Mouse (Mus musculus) stomach, embryonic 14.5 days (tissue): ENCODE data around the gene Ddb2. TPM values are rescaled to one million over a fixed set of nuclear protein-coding genes. Genes with fewer than 3 reads are reported as not detected.

Experiments
- ATAC-seq: fragments of 200-750 bp; cut with Nextera tagmentation; 2 replicates; pipeline ENCODE4 v1.8.0; 2017; ENCODE audit warnings: low read depth, moderate TSS enrichment; ENCODE audit not compliant: insufficient number of reproducible peaks, insufficient read depth, low FRiP score
- H3K27ac ChIP-seq: fragments of 300-500 bp; sonication (generic); 2 replicates; pipeline ENCODE4 v1.5.1; 2014; ENCODE audit warnings: mild to moderate bottlenecking, low read length, moderate library complexity, mixed read lengths
- H3K27me3 ChIP-seq: fragments of 300-500 bp; sonication (generic); 2 replicates; pipeline ENCODE4 v1.6.1; 2014; ENCODE audit warnings: low read length, control low read depth, mixed read lengths; ENCODE audit not compliant: control insufficient read depth, insufficient read depth
- H3K36me3 ChIP-seq: fragments of 300-500 bp; sonication (generic); 2 replicates; pipeline ENCODE4 v1.6.1; 2014; ENCODE audit warnings: mild to moderate bottlenecking, control low read depth, low read length, moderate library complexity, mixed read lengths; ENCODE audit not compliant: control insufficient read depth, insufficient read depth
- H3K4me1 ChIP-seq: fragments of 300-500 bp; sonication (generic); 2 replicates; pipeline ENCODE4 v1.6.1; 2014; ENCODE audit warnings: low read length, control low read depth, mixed read lengths; ENCODE audit not compliant: control insufficient read depth, insufficient read depth
- H3K4me2 ChIP-seq: fragments of 300-500 bp; sonication (generic); replicated peaks from 2 replicates; pipeline ENCODE4 v1.6.1; 2014; ENCODE audit warnings: low read depth, low read length, control low read depth
- H3K4me3 ChIP-seq: fragments of 300-500 bp; sonication (generic); 2 replicates; pipeline ENCODE4 v1.5.1; 2014; ENCODE audit warnings: low read depth, low read length, control low read depth
- H3K9ac ChIP-seq: fragments of 300-500 bp; sonication (generic); replicated peaks from 2 replicates; pipeline ENCODE4 v1.6.1; 2014; ENCODE audit warnings: low read depth, mild to moderate bottlenecking, control low read depth, low read length, moderate library complexity, mixed read lengths
- H3K9me3 ChIP-seq: fragments of 300-500 bp; sonication (generic); 2 replicates; pipeline ENCODE4 v1.6.1; 2016; ENCODE audit warnings: low read depth, low read length, control low read depth; ENCODE audit not compliant: control insufficient read depth
- WGBS: fragments of 180-500 bp; shearing (Covaris S2); extraction: QIAGEN DNeasy Blood & Tissue Kit; methylation state at CpG from one replicate; pipeline ENCODE4 v1.1.7; 2014; 5-methylcytosine and 5-hydroxymethylcytosine counted together
- polyA plus RNA-seq: library from polyadenylated mRNA; unstranded; fragments of >200 nt; fragmentation: Nextera tagmentation; extraction: Ambion mirVana; gene quantifications from 2 replicates; pipeline ENCODE4 v1.2.1, GENCODE M21; 2014

The Ddb2 gene
- polyA plus RNA-seq: 19.9 and 22.7 TPM in 2 replicates

DNA sequence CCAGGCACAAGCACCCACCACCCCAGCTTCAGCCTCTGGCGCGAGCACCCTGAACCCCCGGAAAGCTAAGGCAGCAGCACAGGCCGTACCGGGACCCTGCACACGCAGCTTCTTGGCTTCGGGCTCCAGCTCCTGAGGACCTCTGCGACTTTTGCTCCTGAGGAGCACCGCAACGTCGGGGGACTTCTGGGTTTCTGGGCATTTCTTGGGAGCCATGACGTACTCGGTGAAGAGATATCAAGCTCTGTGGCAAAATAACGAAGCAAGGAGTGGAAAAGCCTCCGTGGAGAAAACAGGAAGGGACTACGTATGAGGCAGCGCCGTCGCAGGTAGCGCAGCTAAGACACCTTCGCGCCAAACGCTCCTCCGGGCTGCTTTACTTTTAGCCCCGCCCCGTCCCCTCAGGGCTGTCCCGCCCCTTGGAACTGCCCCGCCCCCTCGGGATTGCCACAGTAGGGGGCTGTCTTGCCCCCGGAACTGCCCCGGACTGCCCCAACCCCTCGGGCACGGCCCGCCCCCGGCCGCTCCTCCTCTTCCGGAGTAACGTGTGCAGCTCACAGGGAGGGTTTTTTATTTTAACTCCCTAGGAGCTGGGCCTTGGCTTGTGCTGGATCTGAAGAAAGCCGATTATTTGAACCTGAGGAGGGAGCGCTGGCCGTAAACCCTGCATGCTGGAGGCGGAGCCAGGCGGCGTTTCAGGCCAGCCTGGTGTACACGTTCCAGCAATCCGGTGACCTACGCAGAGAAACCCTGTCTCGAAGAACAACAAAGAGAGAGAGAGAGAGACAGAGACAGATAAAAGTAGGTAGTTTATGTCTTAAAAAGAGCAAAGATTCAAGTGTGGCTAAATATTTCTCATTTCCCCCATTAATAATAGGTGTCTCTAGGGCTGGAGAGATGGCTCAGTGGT lies at the start of gene Ddb2:
Ddb2 (minus strand) TSS at position 382 of the 910 bp plus-strand sequence.
- no peaks in the 10 kb centered on the region; the same call in 1 of the 2 replicates for H3K36me3 ChIP-seq
- peak within 1 kb of the TSS; percentile 62 for H3K4me2 ChIP-seq
- under 1% methylated on average over 48 of the region's 48 CpGs for WGBS
- ATAC-seq: peak; percentile 99
- H3K4me1 ChIP-seq: no peaks in the 10 kb centered on the region
- peak within 1 kb of the TSS; percentile 91 for H3K27ac ChIP-seq
- H3K27me3 ChIP-seq: no peaks in the 10 kb centered on the region
- H3K4me3 ChIP-seq: peak within 1 kb of the TSS; percentile 55
- H3K9ac ChIP-seq: peak within 1 kb of the TSS; percentile 39
- no peaks in the 10 kb centered on the region for H3K9me3 ChIP-seq

DNA sequence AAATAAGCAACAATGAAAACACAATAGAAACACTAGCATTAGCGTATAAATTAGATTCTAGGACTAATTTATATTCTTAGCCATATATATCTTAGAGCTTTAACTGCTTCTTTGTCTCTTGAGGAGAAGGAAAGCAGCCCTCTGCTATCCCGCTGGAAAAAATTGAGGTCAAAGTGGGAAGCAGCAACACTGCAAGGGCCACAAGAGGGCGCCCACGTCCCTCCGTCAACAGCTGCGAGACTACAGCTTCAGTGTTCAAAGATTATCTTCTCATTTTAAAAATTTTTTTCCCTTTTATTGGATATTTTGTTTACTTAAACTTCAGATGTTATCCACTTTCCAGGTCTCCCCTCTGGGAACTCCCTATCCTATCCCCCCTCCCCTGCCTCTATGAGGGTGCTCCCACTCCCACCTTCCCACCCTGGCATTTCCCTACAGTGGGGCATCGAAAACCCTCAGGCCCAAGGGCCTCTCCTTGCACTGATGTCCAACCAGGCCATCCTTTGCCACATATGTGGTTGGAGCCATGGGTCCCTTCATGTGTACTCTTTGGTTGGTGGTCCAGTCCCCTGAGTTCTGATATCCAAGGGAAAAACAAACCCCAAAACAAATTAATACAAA lies 49.2 kb upstream of the Ddb2 start:
- H3K4me2 ChIP-seq: no peak overlapping the region
- WGBS: 14% methylated on average over 7 of the region's 7 CpGs
- H3K9ac ChIP-seq: no peak overlapping the region
- no peaks in the 10 kb centered on the region for H3K4me1 ChIP-seq
- no peaks in the 10 kb centered on the region; the same call in 1 of the 2 replicates for H3K36me3 ChIP-seq
- H3K27me3 ChIP-seq: no peaks in the 10 kb centered on the region
- H3K27ac ChIP-seq: no peak overlapping the region
- no peak for ATAC-seq
- H3K4me3 ChIP-seq: no peak overlapping the region
- no peaks in the 10 kb centered on the region for H3K9me3 ChIP-seq

- Histone ChIP-seq H3K9me3 (no peaks in the 10 kb centered on the region), H3K4me1 (no peaks in the 10 kb centered on the region), H3K9ac (no peak overlapping the region), H3K4me3 (no peak overlapping the region), H3K4me2 (no peak overlapping the region), H3K36me3 (no peaks in the 10 kb centered on the region; the same call in 1 of the 2 replicates), H3K27ac (no peak overlapping the region; the same call in 1 of the 2 replicates), H3K27me3 (no peaks in the 10 kb centered on the region)
- 57% methylated on average over 13 of the region's 13 CpGs for WGBS
- no peak for ATAC-seq
Observed at GRCm38 (mm10) chr2:91284375-91285199, 47.8 kb upstream of the Ddb2 start.

DNA sequence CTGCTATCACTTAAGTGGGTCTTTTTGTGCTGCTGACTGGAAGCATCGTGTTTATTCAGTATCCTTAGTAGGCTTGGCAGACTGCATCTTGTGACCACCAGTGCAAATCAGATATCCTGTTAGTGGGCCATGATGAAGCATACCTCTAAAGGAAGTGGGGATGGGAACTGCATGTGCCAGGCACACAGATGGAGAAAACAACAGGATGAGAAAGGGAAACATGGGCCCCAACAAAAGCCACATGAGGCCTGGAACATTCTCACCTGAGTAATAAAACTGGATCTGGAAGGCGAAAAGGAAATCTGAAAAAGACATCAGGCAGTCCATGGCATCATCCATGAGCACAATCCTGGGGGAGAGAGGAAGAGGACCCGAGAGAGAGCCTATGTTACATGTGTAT lies 47.2 kb upstream of the Ddb2 start:
- WGBS: 81% methylated on average over 3 of the region's 3 CpGs
- Histone ChIP-seq H3K4me3 (no peak overlapping the region), H3K27ac (no peak overlapping the region), H3K4me1 (no peaks in the 10 kb centered on the region), H3K9me3 (no peaks in the 10 kb centered on the region), H3K4me2 (no peak overlapping the region), H3K36me3 (no peaks in the 10 kb centered on the region; the same call in 1 of the 2 replicates), H3K27me3 (no peaks in the 10 kb centered on the region), H3K9ac (no peak overlapping the region)
- no peak for ATAC-seq

- H3K4me1 ChIP-seq: no peaks in the 10 kb centered on the region
- no peak overlapping the region for H3K27ac ChIP-seq
- no peaks in the 10 kb centered on the region for H3K27me3 ChIP-seq
- 36% methylated on average over 5 of the region's 5 CpGs for WGBS
- peaks cover 8% of the 10 kb centered on the region for H3K36me3 ChIP-seq
- no peak overlapping the region for H3K4me2 ChIP-seq
- peak; percentile 84 for ATAC-seq
- no peaks in the 10 kb centered on the region for H3K9me3 ChIP-seq
- no peak overlapping the region for H3K9ac ChIP-seq
- no peak overlapping the region for H3K4me3 ChIP-seq
Observed at GRCm38 (mm10) chr2:91281366-91281765, 44.6 kb upstream of the Ddb2 start.

- ATAC-seq: no peak
- Histone ChIP-seq H3K4me1 (no peaks in the 10 kb centered on the region), H3K4me2 (no peak overlapping the region), H3K27me3 (no peaks in the 10 kb centered on the region), H3K4me3 (no peak overlapping the region), H3K9me3 (no peaks in the 10 kb centered on the region), H3K9ac (no peak overlapping the region), H3K27ac (no peak overlapping the region), H3K36me3 (peaks cover 22% of the 10 kb centered on the region)
- WGBS: 67% methylated on average over 2 of the region's 2 CpGs
Observed at GRCm38 (mm10) chr2:91279372-91279755, 42.6 kb upstream of the Ddb2 start.

GRCm38 (mm10) chr2:91278749-91279371 lies 42.1 kb upstream of the Ddb2 start:
- ATAC-seq: peak; percentile 44
- WGBS: 31% methylated on average over 10 of the region's 10 CpGs
- H3K4me3 ChIP-seq: no peak overlapping the region
- no peaks in the 10 kb centered on the region for H3K4me1 ChIP-seq
- H3K4me2 ChIP-seq: no peak overlapping the region
- no peaks in the 10 kb centered on the region for H3K27me3 ChIP-seq
- no peak overlapping the region for H3K9ac ChIP-seq
- H3K27ac ChIP-seq: no peak overlapping the region
- no peaks in the 10 kb centered on the region for H3K9me3 ChIP-seq
- peaks cover 27% of the 10 kb centered on the region for H3K36me3 ChIP-seq
